Mouse (Mus musculus) forebrain, embryonic 10.5 days (tissue): ENCODE measurements around the gene Tnpo1. TPM values are rescaled to one million over a fixed set of nuclear protein-coding genes. Genes with fewer than 3 reads are reported as not detected.

Experiments used
- DNase-seq: peaks from one replicate; pipeline ENCODE4 v3.0.0-alpha.2; 2017; ENCODE audit warnings: low spot score; ENCODE audit errors: extremely low spot score
- H3K27ac ChIP-seq: fragments of 300-500 bp; sonication (generic); 2 replicates; pipeline ENCODE4 v1.5.1; 2016; ENCODE audit warnings: mild to moderate bottlenecking
- H3K27me3 ChIP-seq: fragments of 300-500 bp; sonication (generic); 2 replicates; pipeline ENCODE4 v1.6.1; 2016; ENCODE audit warnings: mild to moderate bottlenecking; ENCODE audit not compliant: poor library complexity, severe bottlenecking
- H3K36me3 ChIP-seq: fragments of 300-500 bp; sonication (generic); replicated peaks from 2 replicates; pipeline ENCODE4 v1.6.1; 2016; ENCODE audit warnings: mild to moderate bottlenecking, moderate library complexity
- H3K4me1 ChIP-seq: fragments of 300-500 bp; sonication (generic); 2 replicates; pipeline ENCODE4 v1.6.1; 2016
- H3K4me3 ChIP-seq: fragments of 300-500 bp; sonication (generic); 2 replicates; pipeline ENCODE4 v1.5.1; 2016; ENCODE audit warnings: mild to moderate bottlenecking, moderate library complexity
- H3K9me3 ChIP-seq: fragments of 300-500 bp; sonication (generic); 2 replicates; pipeline ENCODE4 v1.6.1; 2016; ENCODE audit warnings: mild to moderate bottlenecking, moderate library complexity
- WGBS: fragments of 180-500 bp; shearing (Covaris S2); methylation state at CpG from one replicate; pipeline ENCODE4 v1.1.7; 2016; 5-methylcytosine and 5-hydroxymethylcytosine counted together
- polyA plus RNA-seq: library from polyadenylated mRNA; unstranded; fragments of >200 nt; fragmentation: Nextera tagmentation; extraction: Ambion mirVana; gene quantifications from 2 replicates; pipeline ENCODE4 v1.2.1, GENCODE M21; 2016

Gene Tnpo1
- 88.7 and 98.5 TPM in 2 replicates for polyA plus RNA-seq

GRCm38 (mm10) chr13:98926213-98926957, at the start of gene Tnpo1:
Gene Tnpo1, minus strand, starts transcription at chr13:98926384.
- Histone ChIP-seq H3K27ac (peak within 1 kb of the TSS; percentile 100), H3K4me1 (peaks cover 21% of the 10 kb centered on the region), H3K36me3 (peaks cover 31% of the 10 kb centered on the region), H3K27me3 (no peaks in the 10 kb centered on the region), H3K4me3 (peak within 1 kb of the TSS; percentile 99), H3K9me3 (peaks cover 15% of the 10 kb centered on the region)
- DNase-seq: peak; percentile 94
- WGBS: under 1% methylated on average over 75 of the region's 75 CpGs

GRCm38 (mm10) chr13:98972090-98972489, 45.9 kb upstream of the Tnpo1 start:
- H3K27ac ChIP-seq: no peak overlapping the region
- no peaks in the 10 kb centered on the region for H3K36me3 ChIP-seq
- H3K9me3 ChIP-seq: peaks cover 6% of the 10 kb centered on the region; the same call in 1 of the 2 replicates
- H3K4me1 ChIP-seq: no peaks in the 10 kb centered on the region
- no peak for DNase-seq
- no peaks in the 10 kb centered on the region for H3K27me3 ChIP-seq
- no peak overlapping the region for H3K4me3 ChIP-seq
- WGBS: 88% methylated on average over 3 of the region's 3 CpGs

- H3K27me3 ChIP-seq: no peaks in the 10 kb centered on the region
- no peaks in the 10 kb centered on the region for H3K4me1 ChIP-seq
- H3K9me3 ChIP-seq: peaks cover 6% of the 10 kb centered on the region; the same call in 1 of the 2 replicates
- DNase-seq: no peak
- WGBS: 82% methylated on average over 5 of the region's 5 CpGs
- H3K4me3 ChIP-seq: no peak overlapping the region
- no peaks in the 10 kb centered on the region for H3K36me3 ChIP-seq
- no peak overlapping the region for H3K27ac ChIP-seq
Measured at GRCm38 (mm10) chr13:98971641-98972040, 45.5 kb upstream of the Tnpo1 start.

GRCm38 (mm10) chr13:98968517-98968916, 42.3 kb upstream of the Tnpo1 start:
- DNase-seq: no peak
- Histone ChIP-seq H3K27ac (no peak overlapping the region), H3K9me3 (no peaks in the 10 kb centered on the region), H3K27me3 (no peaks in the 10 kb centered on the region), H3K4me1 (no peaks in the 10 kb centered on the region), H3K36me3 (no peaks in the 10 kb centered on the region), H3K4me3 (no peak overlapping the region)
- WGBS: 84% methylated on average over 4 of the region's 4 CpGs

GRCm38 (mm10) chr13:98967942-98968341, 41.8 kb upstream of the Tnpo1 start:
- WGBS: 89% methylated on average over 6 of the region's 6 CpGs

GRCm38 (mm10) chr13:98966583-98966982, 40.4 kb upstream of the Tnpo1 start:
- Histone ChIP-seq H3K4me3 (no peak overlapping the region), H3K9me3 (no peaks in the 10 kb centered on the region), H3K4me1 (no peaks in the 10 kb centered on the region), H3K27ac (no peak overlapping the region), H3K36me3 (no peaks in the 10 kb centered on the region), H3K27me3 (no peaks in the 10 kb centered on the region)
- no peak for DNase-seq
- WGBS: 87% methylated on average over 5 of the region's 5 CpGs

More at GRCm38 (mm10) chr13:98967942-98968341, 41.8 kb upstream of the Tnpo1 start:
- H3K4me3 ChIP-seq: no peak overlapping the region
- no peaks in the 10 kb centered on the region for H3K4me1 ChIP-seq
- H3K27ac ChIP-seq: no peak overlapping the region
- no peaks in the 10 kb centered on the region for H3K9me3 ChIP-seq
- no peaks in the 10 kb centered on the region for H3K27me3 ChIP-seq
- no peak for DNase-seq
- no peaks in the 10 kb centered on the region for H3K36me3 ChIP-seq

- DNase-seq: no peak
- H3K9me3 ChIP-seq: no peaks in the 10 kb centered on the region
- no peaks in the 10 kb centered on the region for H3K4me1 ChIP-seq
- no peak overlapping the region for H3K4me3 ChIP-seq
- H3K36me3 ChIP-seq: no peaks in the 10 kb centered on the region
- H3K27ac ChIP-seq: no peak overlapping the region
- H3K27me3 ChIP-seq: no peaks in the 10 kb centered on the region
- 93% methylated on average over 1 of the region's 1 CpGs for WGBS
Measured at GRCm38 (mm10) chr13:98963612-98964011, 37.4 kb upstream of the Tnpo1 start.

GRCm38 (mm10) chr13:98958177-98958576, 32.0 kb upstream of the Tnpo1 start:
- no peaks in the 10 kb centered on the region for H3K9me3 ChIP-seq
- H3K27me3 ChIP-seq: no peaks in the 10 kb centered on the region
- H3K4me1 ChIP-seq: peaks cover 12% of the 10 kb centered on the region; the same call in 1 of the 2 replicates
- H3K36me3 ChIP-seq: no peaks in the 10 kb centered on the region
- no peak for DNase-seq
- whole genome bisulfite sequencing: 55% methylated on average over 2 of the region's 2 CpGs
- no peak overlapping the region for H3K4me3 ChIP-seq
- H3K27ac ChIP-seq: no peak overlapping the region

GRCm38 (mm10) chr13:98956209-98956608, 30.0 kb upstream of the Tnpo1 start:
- WGBS: 83% methylated on average over 2 of the region's 2 CpGs
- Histone ChIP-seq H3K27ac (no peak overlapping the region), H3K4me3 (no peak overlapping the region), H3K4me1 (peaks cover 12% of the 10 kb centered on the region; the same call in 1 of the 2 replicates), H3K36me3 (no peaks in the 10 kb centered on the region), H3K27me3 (no peaks in the 10 kb centered on the region), H3K9me3 (no peaks in the 10 kb centered on the region)
- DNase-seq: no peak

- H3K27me3 ChIP-seq: no peaks in the 10 kb centered on the region
- DNase-seq: no peak
- H3K4me3 ChIP-seq: no peak overlapping the region
- no peaks in the 10 kb centered on the region for H3K9me3 ChIP-seq
- no peak overlapping the region for H3K27ac ChIP-seq
- no peaks in the 10 kb centered on the region for H3K36me3 ChIP-seq
- 76% methylated on average over 6 of the region's 6 CpGs for WGBS
- peaks cover 12% of the 10 kb centered on the region; the same call in 1 of the 2 replicates for H3K4me1 ChIP-seq
Measured at GRCm38 (mm10) chr13:98955676-98956075, 29.5 kb upstream of the Tnpo1 start.

GRCm38 (mm10) chr13:98955226-98955625, 29.0 kb upstream of the Tnpo1 start:
- H3K9me3 ChIP-seq: no peaks in the 10 kb centered on the region
- H3K27me3 ChIP-seq: no peaks in the 10 kb centered on the region
- H3K4me3 ChIP-seq: no peak overlapping the region
- H3K27ac ChIP-seq: no peak overlapping the region
- DNase-seq: no peak
- H3K4me1 ChIP-seq: peaks cover 12% of the 10 kb centered on the region; the same call in 1 of the 2 replicates
- WGBS: 69% methylated on average over 5 of the region's 5 CpGs
- no peaks in the 10 kb centered on the region for H3K36me3 ChIP-seq

- H3K4me3 ChIP-seq: no peak overlapping the region
- 82% methylated on average over 5 of the region's 5 CpGs for WGBS
- no peaks in the 10 kb centered on the region for H3K36me3 ChIP-seq
- no peaks in the 10 kb centered on the region for H3K27me3 ChIP-seq
- no peaks in the 10 kb centered on the region for H3K9me3 ChIP-seq
- H3K27ac ChIP-seq: no peak overlapping the region
- DNase-seq: no peak
- peaks cover 12% of the 10 kb centered on the region; the same call in 1 of the 2 replicates for H3K4me1 ChIP-seq
Measured at GRCm38 (mm10) chr13:98953830-98954229, 27.6 kb upstream of the Tnpo1 start.

- Histone ChIP-seq H3K9me3 (no peaks in the 10 kb centered on the region), H3K27ac (no peak overlapping the region), H3K36me3 (no peaks in the 10 kb centered on the region), H3K4me3 (no peak overlapping the region), H3K4me1 (peaks cover 13% of the 10 kb centered on the region), H3K27me3 (no peaks in the 10 kb centered on the region)
- 80% methylated on average over 7 of the region's 7 CpGs for WGBS
- DNase-seq: no peak
Measured at GRCm38 (mm10) chr13:98951951-98952350, 25.8 kb upstream of the Tnpo1 start.
